Mouse (Mus musculus): Measurements from ENCODE around the gene Cep85l. TPM values are rescaled to one million over a fixed set of nuclear protein-coding genes. Genes with fewer than 3 reads are reported as not detected.

Gene Cep85l
- total and polyA plus RNA-seq, 2 experiments from 2014 or later, result 6.0 to 15.2 TPM

- H3K4me3 ChIP-seq (ENCODE audit: low read depth, low read length), result no peak overlapping the region
- H3K9ac ChIP-seq (replicated peaks; ENCODE audit: low read length, poor library complexity, severe bottlenecking), result no peak overlapping the region
- no peak overlapping the region for H3K4me2 ChIP-seq (ENCODE audit: low read depth, low read length, poor library complexity, severe bottlenecking)
- no peak overlapping the region for H3K27ac ChIP-seq (ENCODE audit: low read depth, low read length)
- no peak for TF ChIP-seq CTCF (IDR thresholded peaks at IDR 0.05)
- no peak for DNase-seq (ENCODE audit: low spot score)
- no peaks in the 10 kb centered on the region for H3K4me1 ChIP-seq (ENCODE audit: insufficient read depth, low read length)
- ATAC-seq (ENCODE audit: low FRiP score), result no peak
- no peaks in the 10 kb centered on the region for H3K9me3 ChIP-seq (ENCODE audit: low read length)
- no peaks in the 10 kb centered on the region for H3K36me3 ChIP-seq (ENCODE audit: insufficient read depth, low read length)
- no peaks in the 10 kb centered on the region for H3K27me3 ChIP-seq (ENCODE audit: insufficient read depth, low read length)
These were observed 40.3 kb upstream of the Cep85l start for GRCm38 (mm10) chr10:53420069-53420468.

- no peaks in the 10 kb centered on the region for H3K4me1 ChIP-seq (ENCODE audit: insufficient read depth, low read length)
- no peak for ATAC-seq (ENCODE audit: low FRiP score)
- WGBS, result 81% methylated on average over 4 of the region's 4 CpGs
- H3K4me3 ChIP-seq (ENCODE audit: low read depth, low read length), result no peak overlapping the region
- H3K27ac ChIP-seq (ENCODE audit: low read depth, low read length), result no peak overlapping the region
- TF ChIP-seq CTCF (IDR thresholded peaks at IDR 0.05), result no peak
- H3K4me2 ChIP-seq (ENCODE audit: low read depth, low read length, poor library complexity, severe bottlenecking), result no peak overlapping the region
- H3K36me3 ChIP-seq (ENCODE audit: insufficient read depth, low read length), result no peaks in the 10 kb centered on the region
- no peak for DNase-seq (ENCODE audit: low spot score)
- H3K27me3 ChIP-seq (ENCODE audit: insufficient read depth, low read length), result no peaks in the 10 kb centered on the region
- no peaks in the 10 kb centered on the region for H3K9me3 ChIP-seq (ENCODE audit: low read length)
- no peak overlapping the region for H3K9ac ChIP-seq (replicated peaks; ENCODE audit: low read length, poor library complexity, severe bottlenecking)
These were observed 39.6 kb upstream of the Cep85l start for GRCm38 (mm10) chr10:53419139-53419935.

DNA sequence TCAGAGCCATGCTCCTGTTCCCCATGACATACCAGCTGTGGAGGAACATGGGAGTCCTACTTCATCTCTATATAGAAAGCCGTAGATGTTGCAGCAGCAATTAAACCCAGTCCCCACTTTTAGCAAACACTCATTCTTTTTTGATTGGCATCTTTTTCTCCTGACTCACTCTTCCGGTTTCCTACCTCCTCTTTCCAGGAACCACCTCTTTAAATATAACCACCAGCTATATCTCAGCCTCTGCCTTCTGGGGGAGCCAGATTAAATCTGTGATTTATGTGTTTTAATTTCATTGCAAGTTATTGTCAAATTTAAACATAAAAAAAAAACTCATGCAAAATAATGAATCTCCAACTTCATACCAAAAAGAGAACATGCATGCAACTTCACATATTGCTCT is 37.3 kb upstream of the Cep85l start:
- Histone ChIP-seq H3K27me3 (ENCODE audit: insufficient read depth, low read length) (no peaks in the 10 kb centered on the region), H3K4me2 (ENCODE audit: low read depth, low read length, poor library complexity, severe bottlenecking) (no peak overlapping the region), H3K9me3 (ENCODE audit: low read length) (no peaks in the 10 kb centered on the region), H3K36me3 (ENCODE audit: insufficient read depth, low read length) (no peaks in the 10 kb centered on the region), H3K4me3 (ENCODE audit: low read depth, low read length) (no peak overlapping the region), H3K4me1 (ENCODE audit: insufficient read depth, low read length) (no peaks in the 10 kb centered on the region), H3K27ac (ENCODE audit: low read depth, low read length) (no peak overlapping the region), H3K9ac (replicated peaks; ENCODE audit: low read length, poor library complexity, severe bottlenecking) (no peak overlapping the region)
- 85% methylated on average over 2 of the region's 2 CpGs for WGBS
- ATAC-seq (ENCODE audit: low FRiP score) (no peak), DNase-seq (ENCODE audit: low spot score) (no peak)
- no peak for TF ChIP-seq CTCF (IDR thresholded peaks at IDR 0.05)

DNA sequence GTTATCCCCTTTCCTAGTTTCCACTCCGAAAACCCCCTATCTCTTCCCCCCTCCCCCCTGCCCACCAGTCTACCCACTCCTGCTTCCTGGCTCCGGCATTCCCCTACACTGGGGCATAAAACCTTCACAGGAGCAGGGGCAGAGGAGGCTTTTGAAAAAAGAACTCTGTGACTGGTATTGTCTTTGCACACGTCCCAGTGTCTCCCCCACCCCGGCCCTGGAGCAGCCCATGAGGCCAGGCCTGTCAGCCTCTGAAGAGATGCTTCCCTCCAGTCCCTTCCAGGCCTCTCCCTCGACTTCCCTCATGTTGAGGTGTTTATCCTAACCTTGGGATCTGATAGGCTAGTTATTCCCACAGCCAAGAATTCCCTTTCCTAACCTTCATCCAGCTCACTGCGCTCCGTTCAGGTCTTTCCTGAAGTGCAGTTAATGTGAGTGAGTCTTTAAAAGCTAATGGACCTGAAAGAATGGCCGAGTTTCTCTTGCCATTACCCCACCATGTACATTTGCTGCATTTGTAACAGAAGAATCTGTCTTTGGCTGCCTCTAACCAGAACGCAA is 36.5 kb upstream of the Cep85l start:
- H3K4me2 ChIP-seq (ENCODE audit: low read depth, low read length, poor library complexity, severe bottlenecking), result no peak overlapping the region
- H3K4me1 ChIP-seq (ENCODE audit: insufficient read depth, low read length), result no peaks in the 10 kb centered on the region
- WGBS, result 59% methylated on average over 9 of the region's 9 CpGs
- DNase-seq (ENCODE audit: low spot score) (no peak), ATAC-seq (ENCODE audit: low FRiP score) (no peak)
- no peak for TF ChIP-seq CTCF (IDR thresholded peaks at IDR 0.05)
- H3K36me3 ChIP-seq (ENCODE audit: insufficient read depth, low read length), result no peaks in the 10 kb centered on the region
- no peak overlapping the region for H3K27ac ChIP-seq (ENCODE audit: low read depth, low read length)
- H3K9ac ChIP-seq (replicated peaks; ENCODE audit: low read length, poor library complexity, severe bottlenecking), result no peak overlapping the region
- H3K27me3 ChIP-seq (ENCODE audit: insufficient read depth, low read length), result no peaks in the 10 kb centered on the region
- H3K9me3 ChIP-seq (ENCODE audit: low read length), result no peaks in the 10 kb centered on the region
- H3K4me3 ChIP-seq (ENCODE audit: low read depth, low read length), result no peak overlapping the region

DNA sequence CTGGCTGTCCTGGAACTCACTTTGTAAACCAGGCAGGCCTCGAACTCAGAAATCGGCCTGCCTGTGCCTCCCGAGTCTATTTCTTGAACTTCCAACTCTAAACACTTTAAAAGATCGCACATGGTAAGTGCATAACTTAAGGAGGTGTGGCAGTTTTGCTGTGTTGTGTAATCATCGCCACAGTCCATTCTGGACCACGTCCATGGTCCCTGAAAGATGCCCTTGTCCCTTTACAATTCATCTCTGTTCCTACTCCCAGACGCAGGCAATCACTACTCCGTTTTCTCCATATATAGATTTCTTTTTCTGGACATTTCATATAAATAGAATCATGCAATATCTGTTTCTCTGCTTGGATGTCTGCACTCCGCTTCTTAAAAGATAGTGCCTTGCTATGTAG is 35.5 kb upstream of the Cep85l start:
- no peaks in the 10 kb centered on the region for H3K27me3 ChIP-seq (ENCODE audit: insufficient read depth, low read length)
- no peak for TF ChIP-seq CTCF (IDR thresholded peaks at IDR 0.05)
- no peaks in the 10 kb centered on the region for H3K36me3 ChIP-seq (ENCODE audit: insufficient read depth, low read length)
- DNase-seq (ENCODE audit: low spot score) (no peak), ATAC-seq (ENCODE audit: low FRiP score) (no peak)
- no peak overlapping the region for H3K4me2 ChIP-seq (ENCODE audit: low read depth, low read length, poor library complexity, severe bottlenecking)
- H3K4me1 ChIP-seq (ENCODE audit: insufficient read depth, low read length), result no peaks in the 10 kb centered on the region
- no peak overlapping the region for H3K9ac ChIP-seq (replicated peaks; ENCODE audit: low read length, poor library complexity, severe bottlenecking)
- H3K27ac ChIP-seq (ENCODE audit: low read depth, low read length), result no peak overlapping the region
- WGBS, result 88% methylated on average over 9 of the region's 9 CpGs
- no peaks in the 10 kb centered on the region for H3K9me3 ChIP-seq (ENCODE audit: low read length)
- H3K4me3 ChIP-seq (ENCODE audit: low read depth, low read length), result no peak overlapping the region

Data from midbrain, postnatal 0 days (tissue).